Mouse (Mus musculus) embryo, embryonic 11.5 days (tissue): ENCODE measurements around the gene Ccr7.

Experiments
- DNase-seq: peaks from one replicate; pipeline ENCODE4 v3.0.0-alpha.2; 2012; ENCODE audit warnings: low read depth, low spot score

Gene Ccr7

DNA sequence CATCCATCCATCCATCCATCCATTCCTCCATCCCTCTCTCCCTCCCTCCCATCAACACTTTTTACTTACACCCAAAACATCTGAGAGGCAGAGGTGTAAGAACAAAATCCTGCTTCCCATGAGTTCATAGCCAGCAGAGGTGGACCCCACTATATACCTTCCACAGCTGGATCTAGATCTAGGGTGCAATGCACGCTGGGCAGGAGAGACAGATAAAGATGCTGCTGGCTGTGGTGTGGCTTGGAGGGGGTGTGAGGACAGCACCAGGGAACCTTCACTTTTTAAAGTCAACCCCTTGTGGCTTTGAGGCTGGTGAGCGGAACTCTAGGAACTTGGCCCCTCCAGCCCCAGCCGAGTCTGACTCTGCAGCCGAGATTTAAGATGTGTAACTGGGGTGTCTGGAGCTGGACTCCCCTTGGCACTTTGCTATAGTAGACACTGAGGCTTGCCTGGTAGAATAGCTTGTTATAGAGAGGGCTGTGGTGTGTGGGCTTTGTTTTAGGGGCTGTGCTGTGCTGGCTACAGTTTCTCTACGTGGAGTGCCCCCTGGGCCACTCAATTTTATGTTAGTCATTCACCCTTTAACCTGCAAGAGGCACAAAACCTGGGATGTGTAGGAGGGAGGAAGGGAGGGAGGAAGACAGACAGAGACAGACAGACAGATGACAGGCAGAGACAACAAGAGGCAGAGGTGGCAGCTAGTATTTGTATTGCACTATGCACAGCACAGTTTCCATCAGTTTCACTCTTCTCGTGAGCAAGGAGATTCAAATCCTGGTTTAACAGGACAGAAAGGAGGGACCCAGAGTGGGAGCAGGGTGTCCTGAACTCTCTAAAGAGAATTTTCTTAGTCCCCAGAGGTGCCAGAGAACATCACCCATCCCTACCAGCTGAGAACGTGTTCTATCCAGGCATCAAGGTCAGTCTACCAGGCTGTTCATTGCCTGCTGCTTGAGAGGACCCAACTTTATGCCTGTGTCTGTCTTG is 817 bp downstream of the Ccr7 start:
- no peak for DNase-seq

DNA sequence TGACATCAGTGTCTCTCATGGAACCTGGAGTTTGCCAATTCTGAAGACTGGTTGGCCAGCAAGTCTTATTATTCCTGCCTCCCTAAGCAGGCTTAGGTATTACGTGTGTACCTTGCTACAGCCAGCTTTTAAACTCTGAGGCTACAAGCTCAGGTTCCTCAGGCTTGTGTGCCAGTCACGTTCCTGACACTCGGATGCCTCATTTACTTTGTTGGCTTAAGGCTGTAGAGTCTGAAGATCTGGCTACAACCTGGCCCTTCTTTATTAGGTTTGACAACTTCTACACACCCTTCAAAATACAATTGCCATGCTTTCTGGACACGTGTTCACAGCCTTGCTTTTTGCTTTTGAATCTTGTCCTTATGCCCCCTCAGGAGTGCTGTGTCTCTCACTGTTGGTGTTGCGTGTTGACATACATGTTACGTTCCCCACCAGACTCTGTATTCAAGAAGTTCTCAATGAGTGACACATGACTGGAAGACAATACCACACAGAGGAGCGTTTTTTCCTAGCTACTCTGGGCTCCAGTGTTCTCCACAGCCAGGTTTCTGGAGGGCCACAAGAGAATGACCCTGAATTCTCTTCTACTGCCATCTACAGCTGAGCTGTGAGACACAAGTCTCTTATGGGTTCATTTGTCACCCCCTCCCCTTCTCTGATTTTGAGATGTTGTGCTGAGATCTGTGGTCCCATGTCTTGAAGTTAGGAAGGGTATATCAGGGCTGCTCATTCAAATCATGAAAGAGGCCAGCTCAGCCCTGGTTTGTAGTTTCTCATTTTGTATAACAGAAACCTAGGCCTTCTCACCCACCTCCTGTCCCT is 2.3 kb downstream of the Ccr7 start:
- DNase-seq = no peak

DNA sequence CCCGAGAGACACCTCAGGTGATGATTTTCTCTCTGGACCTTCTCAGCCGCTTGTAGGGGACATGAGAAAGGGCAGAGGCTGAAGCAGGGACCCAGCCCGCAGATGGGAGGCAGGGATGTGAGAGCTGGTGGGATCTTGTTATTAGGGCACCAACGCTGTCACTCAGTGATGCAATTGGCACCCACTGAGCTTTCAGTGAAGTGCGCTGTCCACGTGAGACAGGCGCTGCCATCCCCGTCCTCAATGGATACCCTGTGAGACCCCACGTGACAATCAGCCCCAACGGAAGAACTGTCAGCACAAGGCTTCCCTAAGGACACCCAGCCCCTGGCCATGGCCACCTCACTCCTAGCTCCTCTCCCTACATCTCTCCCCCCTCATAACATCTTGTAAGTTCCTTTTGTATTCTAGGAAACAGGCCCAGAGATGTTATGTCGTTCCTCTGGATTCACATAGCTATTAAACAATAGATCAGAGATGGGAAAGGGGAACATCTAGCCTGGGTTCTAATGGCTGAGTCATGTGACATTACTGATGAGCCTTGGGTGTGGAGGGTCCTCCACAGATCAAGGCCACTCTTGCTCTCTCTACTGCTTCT is 3.4 kb downstream of the Ccr7 start:
- DNase-seq = no peak

DNA sequence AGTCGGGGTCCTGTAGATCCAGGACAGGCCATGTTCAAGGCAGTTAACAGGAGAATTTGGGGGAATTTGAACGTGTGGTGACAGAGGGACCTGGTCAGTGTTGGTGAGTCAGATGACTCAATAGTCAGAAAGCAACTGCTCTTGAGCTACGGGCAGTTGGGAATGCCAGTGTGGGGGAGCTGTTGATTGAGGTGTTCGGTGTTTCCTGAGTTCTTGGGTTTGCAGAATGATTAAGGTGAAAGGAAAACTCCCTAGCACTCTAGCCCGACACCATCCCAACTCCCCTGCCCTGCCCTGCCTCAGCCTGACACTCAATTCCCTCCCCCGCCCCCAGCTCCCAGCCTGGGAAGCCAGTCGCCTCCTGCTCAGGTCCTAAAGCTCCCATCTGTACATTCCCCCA is 4.0 kb downstream of the Ccr7 start:
- no peak for DNase-seq

DNA sequence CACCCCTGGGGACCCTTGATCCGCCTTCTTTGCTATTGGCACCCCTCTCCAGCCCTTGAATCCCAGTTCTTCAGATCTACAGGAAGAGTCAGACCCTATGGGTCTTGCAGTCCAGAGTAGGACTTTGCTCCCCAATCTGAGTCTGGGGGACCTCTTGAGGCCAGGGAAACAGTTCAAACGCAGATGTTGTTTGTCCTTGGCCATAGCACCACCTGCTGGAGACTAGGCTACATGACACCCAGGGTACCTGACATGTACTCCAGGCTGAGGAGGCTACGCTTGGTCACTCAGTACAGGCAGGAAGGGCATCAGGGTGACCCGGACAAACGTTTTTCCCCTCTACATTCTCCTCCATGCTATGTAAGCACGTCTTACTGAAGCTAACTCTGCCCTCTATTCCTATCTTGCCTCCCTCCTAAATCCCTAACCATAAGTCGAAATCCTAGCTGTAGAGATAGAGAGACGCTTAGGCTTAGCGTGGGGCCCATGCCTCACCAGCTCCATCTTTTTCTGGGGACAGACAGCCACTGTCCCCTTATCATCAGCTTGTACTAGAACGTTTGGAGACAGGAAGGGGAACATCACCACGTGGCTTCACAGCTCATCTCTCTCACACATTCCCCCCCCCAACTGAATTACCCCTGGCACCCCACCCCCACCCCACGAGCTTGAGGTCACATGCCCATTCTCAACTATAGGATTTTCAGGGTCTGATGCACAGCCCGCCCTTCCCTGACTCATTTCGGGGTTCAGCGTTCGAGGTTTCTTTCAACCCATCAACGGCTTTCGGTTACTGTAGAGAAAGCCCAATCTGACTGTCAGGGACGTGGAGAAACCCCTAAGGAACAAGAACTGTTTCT is 4.7 kb downstream of the Ccr7 start:
- DNase-seq = peak; percentile 84

DNA sequence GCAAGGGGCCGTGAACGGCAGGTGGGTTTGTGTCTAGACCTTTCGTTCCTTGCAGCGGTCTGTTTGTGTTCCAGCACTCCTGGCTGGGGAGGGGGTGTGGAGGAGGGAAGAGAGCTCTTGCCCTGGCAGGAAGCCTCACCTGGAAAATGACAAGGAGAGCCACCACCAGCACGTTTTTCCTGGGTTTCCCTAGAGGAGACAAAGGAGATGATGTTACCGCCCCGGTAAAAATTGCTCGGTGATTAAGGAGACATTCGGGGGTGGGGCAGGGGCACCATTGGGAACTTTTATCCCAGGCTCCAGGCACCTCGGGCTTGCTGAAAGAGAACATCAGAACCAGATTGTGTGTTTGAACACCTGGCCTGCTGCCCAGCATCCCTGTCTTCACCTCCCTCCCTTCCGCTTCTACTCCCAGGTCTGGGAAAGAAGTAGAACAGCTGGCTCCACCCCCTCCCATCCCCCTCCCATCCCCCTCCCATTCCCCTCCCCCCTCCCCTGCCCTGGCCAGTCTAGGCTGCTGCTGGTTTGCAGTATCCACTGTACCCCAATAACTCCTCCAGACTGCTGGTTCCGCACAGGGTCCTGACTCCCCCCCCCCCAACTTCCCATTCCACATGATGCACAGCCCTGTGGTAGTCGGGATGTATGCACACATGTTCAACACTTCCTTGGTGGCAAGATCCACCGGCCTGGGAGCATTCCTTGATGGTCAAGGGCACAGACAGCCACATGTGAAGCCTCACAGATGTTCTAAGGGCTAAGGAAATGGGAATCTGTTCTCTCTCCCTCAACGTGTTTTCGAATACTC is 5.8 kb downstream of the Ccr7 start:
- DNase-seq = no peak

DNA sequence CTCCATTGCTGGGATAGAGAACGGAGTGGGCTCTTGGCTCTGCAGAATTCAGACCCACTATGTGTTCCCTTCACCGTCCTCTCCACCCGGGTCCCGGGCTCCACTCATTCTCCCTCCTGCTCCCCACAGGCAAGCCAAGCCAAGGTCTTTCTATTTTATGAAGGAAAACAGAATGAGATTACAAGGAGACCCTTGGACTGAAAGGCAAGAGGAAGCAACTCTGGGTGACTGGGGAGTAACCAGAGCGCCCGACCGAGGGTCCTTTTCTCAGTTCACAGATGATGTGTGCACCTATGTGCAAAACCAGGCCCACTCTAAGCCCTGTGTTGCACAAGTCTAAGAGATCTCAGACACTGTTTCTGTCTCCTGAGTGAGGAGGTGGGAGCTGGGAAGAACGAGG is 6.5 kb downstream of the Ccr7 start:
- no peak for DNase-seq

DNA sequence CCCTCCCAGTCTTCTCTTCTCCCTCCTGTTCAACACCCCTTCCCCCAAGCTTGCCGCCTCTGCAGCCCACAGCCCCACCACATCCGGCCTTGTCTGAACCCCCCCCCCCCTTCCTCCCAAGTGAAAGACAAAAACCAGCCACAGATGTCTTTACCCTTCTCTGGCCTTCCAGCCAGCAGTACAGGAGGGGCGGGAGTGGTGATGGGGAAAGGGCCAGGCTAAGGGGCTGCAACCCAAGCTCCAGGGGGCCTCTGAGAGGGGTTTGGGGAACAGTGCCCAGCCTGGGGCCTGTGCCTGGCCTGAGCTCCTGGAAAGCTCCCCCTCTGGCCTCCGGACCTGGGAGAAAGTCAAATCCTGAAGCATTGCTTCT is 7.0 kb downstream of the Ccr7 start:
- DNase-seq = peak; percentile 45

GRCm38 (mm10) chr11:99147041-99147919 is 7.6 kb downstream of the Ccr7 start:
- DNase-seq = no peak

- DNase-seq = no peak
These were observed 8.3 kb downstream of the Ccr7 start for GRCm38 (mm10) chr11:99146558-99146957.

DNA sequence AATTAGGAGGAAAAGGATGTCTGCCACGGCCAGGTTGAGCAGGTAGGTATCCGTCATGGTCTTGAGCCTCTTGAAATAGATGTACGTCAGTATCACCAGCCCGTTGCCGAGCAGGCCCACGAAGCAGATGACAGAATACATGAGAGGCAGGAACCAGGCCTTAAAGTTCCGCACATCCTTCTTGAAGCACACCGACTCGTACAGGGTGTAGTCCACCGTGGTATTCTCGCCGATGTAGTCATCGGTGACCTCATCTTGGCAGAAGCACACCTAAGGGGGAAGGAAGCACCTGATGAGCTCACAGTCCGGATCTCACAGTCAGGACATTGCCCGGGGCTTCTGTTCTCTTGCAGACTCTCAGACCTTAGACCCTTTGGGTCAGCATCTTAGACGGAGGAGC is 9.1 kb downstream of the Ccr7 start:
- no peak for DNase-seq

GRCm38 (mm10) chr11:99144940-99145339 is 9.9 kb downstream of the Ccr7 start:
- DNase-seq = no peak

- no peak for DNase-seq
These were observed 10.4 kb downstream of the Ccr7 start for GRCm38 (mm10) chr11:99144456-99144855.

- no peak for DNase-seq
These were observed 11.5 kb downstream of the Ccr7 start for GRCm38 (mm10) chr11:99143123-99144082.

GRCm38 (mm10) chr11:99142493-99143095 is 12.3 kb downstream of the Ccr7 start:
- no peak for DNase-seq

DNA sequence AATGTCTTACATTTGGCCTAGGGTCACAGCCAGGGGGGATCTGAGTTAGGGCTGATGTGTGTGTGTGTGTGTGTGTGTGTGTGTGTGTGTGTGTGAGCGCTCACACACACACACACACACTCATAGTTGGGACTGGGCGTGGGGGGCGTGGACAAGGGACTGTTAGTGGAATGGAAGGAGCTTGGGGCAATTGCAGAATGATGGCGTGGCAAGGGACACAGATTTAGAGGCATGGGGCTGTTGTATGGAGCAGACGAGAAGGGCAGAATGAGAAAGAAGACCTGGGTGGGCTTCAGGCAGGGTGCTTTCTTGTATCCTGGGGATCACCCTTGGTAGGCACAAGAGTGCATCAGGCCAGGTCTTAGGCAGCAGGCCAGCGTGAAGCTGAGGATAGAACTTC is 12.8 kb downstream of the Ccr7 start:
- DNase-seq = no peak

GRCm38 (mm10) chr11:99141600-99141999 is 13.3 kb downstream of the Ccr7 start:
- DNase-seq = no peak

- no peak for DNase-seq
These were observed 15.9 kb downstream of the Ccr7 start for GRCm38 (mm10) chr11:99138976-99139375.
